Mouse (Mus musculus): ENCODE measurements around the gene Cd3g. TPM values are rescaled to one million over a fixed set of nuclear protein-coding genes. Genes with fewer than 3 reads are reported as not detected.
"Not testable (repeated sequence)": the region's sequence is repeated elsewhere in the genome, so short reads cannot be mapped to it uniquely, and the experiment has no call there.

The Cd3g gene
- polyA plus RNA-seq, 1 experiment from 2014 or later: not detected

DNA sequence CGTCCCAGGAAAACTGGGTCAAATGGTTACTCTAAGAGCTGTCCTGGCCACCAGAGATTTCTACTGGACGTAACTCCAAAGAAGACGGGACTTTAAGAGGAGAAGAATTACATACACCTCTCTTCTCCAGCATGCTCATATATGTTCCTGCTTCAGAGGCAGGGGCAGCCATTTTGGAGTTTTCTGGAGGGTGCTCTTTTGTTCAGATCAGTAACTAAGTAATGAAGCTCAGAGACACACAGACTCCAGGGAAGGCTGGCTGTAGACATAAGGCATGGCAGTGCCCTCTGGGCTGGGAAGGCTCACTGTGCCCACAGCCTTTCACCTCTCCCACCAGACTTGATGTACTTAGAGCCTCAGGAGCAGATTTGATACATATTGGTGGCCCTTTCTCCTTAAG lies 2.3 kb upstream of the Cd3g start:
- H3K27me3 ChIP-seq (ENCODE audit: control insufficient read depth, insufficient read depth, low read length): peaks cover 5% of the 10 kb centered on the region

DNA sequence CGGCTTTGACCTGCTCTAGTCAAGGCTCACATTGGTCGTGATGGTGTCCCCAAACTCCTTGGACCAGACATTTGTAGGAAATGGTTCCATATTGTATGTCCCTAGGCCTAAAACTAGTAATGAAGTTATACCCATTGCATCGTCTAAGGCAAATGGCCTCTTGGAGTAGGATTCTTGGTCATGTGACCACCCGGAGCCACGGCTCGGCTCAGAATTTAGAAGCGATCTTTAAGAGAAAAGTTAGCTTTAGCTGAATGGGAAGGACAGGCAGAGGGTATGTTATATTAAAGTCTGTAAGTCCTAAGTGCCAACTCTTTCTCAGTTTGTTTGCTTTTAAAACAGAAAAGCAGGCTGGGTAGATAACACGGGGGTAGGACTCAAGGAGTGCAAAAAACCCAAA lies 1.9 kb upstream of the Cd3g start:
- H3K9ac ChIP-seq (ENCODE audit: low read depth, low read length): no peak overlapping the region
- WGBS (ENCODE audit: insufficient replicate concordance): 80% methylated on average over 8 of the region's 8 CpGs
- H3K4me2 ChIP-seq: no peak overlapping the region
- H3K4me3 ChIP-seq (ENCODE audit: low read depth, low read length): no peak overlapping the region
- no peaks in the 10 kb centered on the region for H3K36me3 ChIP-seq (ENCODE audit: control insufficient read depth, insufficient read depth, low read length)
- H3K4me1 ChIP-seq (ENCODE audit: control insufficient read depth, insufficient read depth, low read length): no peaks in the 10 kb centered on the region
- H3K27me3 ChIP-seq (ENCODE audit: control insufficient read depth, insufficient read depth, low read length): peaks cover 5% of the 10 kb centered on the region
- H3K27ac ChIP-seq (ENCODE audit: low read depth, low read length): no peak overlapping the region
- ATAC-seq (replicated peaks; ENCODE audit: insufficient number of reproducible peaks, low FRiP score, low TSS enrichment): no peak
- H3K9me3 ChIP-seq (replicated peaks; ENCODE audit: control insufficient read depth, low read length): no peaks in the 10 kb centered on the region

More for the DNA sequence above, 2.3 kb upstream of the Cd3g start:
- 74% methylated on average over 3 of the region's 3 CpGs for WGBS (ENCODE audit: insufficient replicate concordance)
- Histone ChIP-seq H3K4me2 (no peak overlapping the region), H3K4me3 (ENCODE audit: low read depth, low read length) (no peak overlapping the region), H3K27ac (ENCODE audit: low read depth, low read length) (no peak overlapping the region), H3K4me1 (ENCODE audit: control insufficient read depth, insufficient read depth, low read length) (no peaks in the 10 kb centered on the region), H3K36me3 (ENCODE audit: control insufficient read depth, insufficient read depth, low read length) (no peaks in the 10 kb centered on the region), H3K9me3 (replicated peaks; ENCODE audit: control insufficient read depth, low read length) (no peaks in the 10 kb centered on the region), H3K9ac (ENCODE audit: low read depth, low read length) (no peak overlapping the region)
- ATAC-seq (replicated peaks; ENCODE audit: insufficient number of reproducible peaks, low FRiP score, low TSS enrichment): no peak

DNA sequence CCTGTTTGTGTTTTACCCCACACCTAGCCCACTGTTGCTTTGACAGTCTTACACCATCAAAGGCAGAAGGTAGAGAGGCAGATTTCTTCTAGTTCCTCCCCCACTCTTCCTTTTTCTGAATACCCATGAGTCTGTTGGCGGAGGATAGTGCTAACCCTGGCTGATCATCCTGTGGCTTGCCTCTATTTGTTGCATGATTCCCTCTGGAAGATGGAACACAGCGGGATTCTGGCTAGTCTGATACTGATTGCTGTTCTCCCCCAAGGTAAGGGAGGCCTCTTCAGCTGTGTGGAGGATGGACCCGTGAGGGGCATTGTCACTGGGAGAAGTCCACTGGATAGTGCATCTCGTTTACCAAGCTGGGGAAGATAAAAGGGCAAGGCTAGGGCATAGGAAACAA lies 1.4 kb upstream of the Cd3g start, which contains the start of gene Cd3d:
Cd3d (plus strand) TSS at position 111 of the 400 bp plus-strand sequence.
- no peak within 1 kb of the TSS for H3K9ac ChIP-seq (ENCODE audit: low read depth, low read length)
- H3K4me2 ChIP-seq: no peak within 1 kb of the TSS
- H3K27ac ChIP-seq (ENCODE audit: low read depth, low read length): no peak within 1 kb of the TSS
- peaks cover 5% of the 10 kb centered on the region for H3K27me3 ChIP-seq (ENCODE audit: control insufficient read depth, insufficient read depth, low read length)
- ATAC-seq (replicated peaks; ENCODE audit: insufficient number of reproducible peaks, low FRiP score, low TSS enrichment): no peak
- no peaks in the 10 kb centered on the region for H3K9me3 ChIP-seq (replicated peaks; ENCODE audit: control insufficient read depth, low read length)
- 70% methylated on average over 4 of the region's 4 CpGs for WGBS (ENCODE audit: insufficient replicate concordance)
- H3K4me3 ChIP-seq (ENCODE audit: low read depth, low read length): no peak within 1 kb of the TSS
- no peaks in the 10 kb centered on the region for H3K4me1 ChIP-seq (ENCODE audit: control insufficient read depth, insufficient read depth, low read length)
- H3K36me3 ChIP-seq (ENCODE audit: control insufficient read depth, insufficient read depth, low read length): no peaks in the 10 kb centered on the region

DNA sequence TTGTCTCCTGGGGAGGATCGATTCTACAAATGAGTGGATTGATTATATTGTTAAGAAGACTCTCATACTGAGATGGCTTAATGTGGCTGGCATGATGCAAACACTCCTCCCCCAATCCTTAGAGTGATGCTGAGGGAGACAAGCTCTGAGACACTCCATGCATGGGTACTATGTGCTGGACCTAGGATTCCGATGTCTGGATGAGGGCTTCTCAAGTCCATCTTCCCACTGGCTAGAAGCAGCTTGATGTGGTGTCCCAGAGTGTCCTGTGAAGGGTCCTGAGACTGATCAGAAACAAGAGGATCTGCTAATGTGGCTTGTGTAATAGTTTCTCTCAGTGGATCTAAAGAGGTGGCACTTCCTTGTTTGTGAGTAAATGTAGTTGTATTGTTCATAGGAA lies 873 bp upstream of the Cd3g start:
- H3K27me3 ChIP-seq (ENCODE audit: control insufficient read depth, insufficient read depth, low read length): peaks cover 6% of the 10 kb centered on the region
- no peaks in the 10 kb centered on the region for H3K4me1 ChIP-seq (ENCODE audit: control insufficient read depth, insufficient read depth, low read length)
- no peak for ATAC-seq (replicated peaks; ENCODE audit: insufficient number of reproducible peaks, low FRiP score, low TSS enrichment)
- no peaks in the 10 kb centered on the region for H3K9me3 ChIP-seq (replicated peaks; ENCODE audit: control insufficient read depth, low read length)
- no peak overlapping the region for H3K4me3 ChIP-seq (ENCODE audit: low read depth, low read length)
- no peak overlapping the region for H3K9ac ChIP-seq (ENCODE audit: low read depth, low read length)
- H3K27ac ChIP-seq (ENCODE audit: low read depth, low read length): no peak overlapping the region
- no peaks in the 10 kb centered on the region for H3K36me3 ChIP-seq (ENCODE audit: control insufficient read depth, insufficient read depth, low read length)
- 74% methylated on average over 2 of the region's 2 CpGs for WGBS (ENCODE audit: insufficient replicate concordance)
- no peak overlapping the region for H3K4me2 ChIP-seq

DNA sequence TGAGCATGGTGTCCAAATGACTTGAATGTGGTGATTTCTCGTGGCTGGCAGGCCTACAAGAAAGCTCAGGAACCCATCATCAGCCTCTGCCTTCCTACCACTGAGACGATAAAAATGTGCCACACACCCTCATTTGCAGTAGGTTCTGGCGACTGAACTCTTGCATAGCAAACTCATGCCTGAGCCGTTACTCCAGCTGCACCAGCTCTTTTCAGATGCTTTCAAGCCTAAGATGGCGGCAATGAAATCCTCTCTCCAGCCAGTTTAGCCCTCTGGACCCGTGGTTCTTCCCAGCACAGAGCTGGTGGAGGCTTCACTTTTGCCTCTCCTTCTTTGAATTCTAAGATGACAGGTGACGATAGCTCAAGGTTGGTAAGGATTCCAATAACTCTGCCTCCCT lies 425 bp downstream of the Cd3g start:
- Histone ChIP-seq H3K9me3 (replicated peaks; ENCODE audit: control insufficient read depth, low read length) (no peaks in the 10 kb centered on the region), H3K4me3 (ENCODE audit: low read depth, low read length) (no peak overlapping the region), H3K4me1 (ENCODE audit: control insufficient read depth, insufficient read depth, low read length) (no peaks in the 10 kb centered on the region), H3K27ac (ENCODE audit: low read depth, low read length) (no peak overlapping the region), H3K27me3 (ENCODE audit: control insufficient read depth, insufficient read depth, low read length) (peaks cover 9% of the 10 kb centered on the region), H3K9ac (ENCODE audit: low read depth, low read length) (no peak overlapping the region), H3K4me2 (no peak overlapping the region), H3K36me3 (ENCODE audit: control insufficient read depth, insufficient read depth, low read length) (no peaks in the 10 kb centered on the region)
- 73% methylated on average over 7 of the region's 7 CpGs for WGBS (ENCODE audit: insufficient replicate concordance)
- ATAC-seq (replicated peaks; ENCODE audit: insufficient number of reproducible peaks, low FRiP score, low TSS enrichment): no peak

DNA sequence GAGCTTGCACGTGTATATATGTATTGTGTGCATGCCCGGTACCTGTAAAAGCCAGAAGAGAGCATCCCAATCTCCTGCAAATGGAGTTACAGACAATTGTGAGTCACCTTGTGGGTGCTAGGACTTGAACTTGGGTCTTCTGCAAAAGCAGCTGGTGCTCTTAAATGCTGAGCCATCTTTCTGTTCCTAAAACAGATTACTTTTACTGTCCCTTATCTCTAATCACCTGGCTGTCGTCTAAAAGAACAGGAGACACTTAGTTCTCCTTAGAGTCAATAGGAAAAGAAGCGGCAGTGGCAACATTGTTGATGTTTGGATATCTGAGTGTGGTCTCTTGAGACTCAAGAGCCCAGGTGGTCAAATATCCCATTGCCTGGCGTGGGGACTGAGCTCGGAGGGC lies 2.4 kb downstream of the Cd3g start:
- Histone ChIP-seq H3K9ac (ENCODE audit: low read depth, low read length) (no peak overlapping the region), H3K27me3 (ENCODE audit: control insufficient read depth, insufficient read depth, low read length) (peaks cover 16% of the 10 kb centered on the region), H3K9me3 (replicated peaks; ENCODE audit: control insufficient read depth, low read length) (no peaks in the 10 kb centered on the region), H3K4me2 (no peak overlapping the region), H3K4me1 (ENCODE audit: control insufficient read depth, insufficient read depth, low read length) (no peaks in the 10 kb centered on the region), H3K4me3 (ENCODE audit: low read depth, low read length) (no peak overlapping the region), H3K36me3 (ENCODE audit: control insufficient read depth, insufficient read depth, low read length) (no peaks in the 10 kb centered on the region), H3K27ac (ENCODE audit: low read depth, low read length) (no peak overlapping the region)
- ATAC-seq (replicated peaks; ENCODE audit: insufficient number of reproducible peaks, low FRiP score, low TSS enrichment): no peak
- 58% methylated on average over 6 of the region's 6 CpGs for WGBS (ENCODE audit: insufficient replicate concordance)

DNA sequence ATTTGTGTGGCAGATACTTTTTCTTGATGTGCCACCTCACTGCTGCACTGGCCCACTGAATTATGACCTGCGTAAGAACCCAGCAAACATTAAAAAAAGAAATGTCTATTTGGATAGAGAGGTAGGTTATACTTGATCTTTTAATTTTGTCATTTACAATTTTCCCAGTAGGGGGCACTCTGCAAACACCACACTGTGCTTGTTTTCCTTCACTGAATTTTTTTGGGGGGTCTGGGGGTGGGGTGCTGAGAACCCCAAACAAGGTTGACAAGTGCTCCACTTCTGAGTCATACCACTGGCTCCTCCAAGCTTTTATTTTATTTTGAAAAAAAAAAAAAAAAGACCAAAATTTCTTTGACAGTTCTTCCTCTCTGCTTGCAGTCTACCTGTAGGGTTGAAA lies 10.8 kb downstream of the Cd3g start:
- no peaks in the 10 kb centered on the region for H3K36me3 ChIP-seq (ENCODE audit: control insufficient read depth, insufficient read depth, low read length)

DNA sequence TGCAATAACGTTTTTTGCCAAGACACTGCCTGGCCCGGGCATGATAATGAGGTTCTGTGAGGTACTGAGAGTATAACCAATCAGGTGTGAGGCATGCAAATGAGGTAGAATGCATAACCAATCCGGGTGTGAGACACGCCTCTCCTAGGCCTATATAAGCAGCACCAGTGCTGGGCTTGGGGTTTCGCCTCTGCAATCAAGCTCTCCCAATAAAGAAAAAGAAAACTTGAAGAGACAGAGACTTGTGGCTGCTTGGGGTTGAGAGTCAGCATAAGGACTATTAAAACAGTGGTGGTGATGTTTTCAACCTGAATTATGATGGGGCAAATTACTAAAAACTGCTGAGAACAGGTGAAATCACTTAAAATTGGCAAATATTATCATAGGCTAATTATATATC lies 12.5 kb downstream of the Cd3g start:
- not testable (repeated sequence) for H3K9ac ChIP-seq (ENCODE audit: low read depth, low read length); H3K4me2 ChIP-seq; ATAC-seq (replicated peaks; ENCODE audit: insufficient number of reproducible peaks, low FRiP score, low TSS enrichment); H3K27ac ChIP-seq (ENCODE audit: low read depth, low read length); H3K36me3 ChIP-seq (ENCODE audit: control insufficient read depth, insufficient read depth, low read length); H3K4me1 ChIP-seq (ENCODE audit: control insufficient read depth, insufficient read depth, low read length); H3K9me3 ChIP-seq (replicated peaks; ENCODE audit: control insufficient read depth, low read length); H3K4me3 ChIP-seq (ENCODE audit: low read depth, low read length); H3K27me3 ChIP-seq (ENCODE audit: control insufficient read depth, insufficient read depth, low read length)
- 79% methylated on average over 5 of the region's 5 CpGs for WGBS (ENCODE audit: insufficient replicate concordance)

More for the DNA sequence above, 10.8 kb downstream of the Cd3g start:
- no peak for ATAC-seq (replicated peaks; ENCODE audit: insufficient number of reproducible peaks, low FRiP score, low TSS enrichment)
- Histone ChIP-seq H3K27me3 (ENCODE audit: control insufficient read depth, insufficient read depth, low read length) (peaks cover 8% of the 10 kb centered on the region), H3K4me1 (ENCODE audit: control insufficient read depth, insufficient read depth, low read length) (peaks cover 2% of the 10 kb centered on the region; the same call in 1 of the 2 replicates), H3K4me2 (no peak overlapping the region), H3K4me3 (ENCODE audit: low read depth, low read length) (no peak overlapping the region), H3K9ac (ENCODE audit: low read depth, low read length) (no peak overlapping the region), H3K9me3 (replicated peaks; ENCODE audit: control insufficient read depth, low read length) (no peaks in the 10 kb centered on the region), H3K27ac (ENCODE audit: low read depth, low read length) (no peak overlapping the region)
- 55% methylated on average over 1 of the region's 1 CpGs for WGBS (ENCODE audit: insufficient replicate concordance)

DNA sequence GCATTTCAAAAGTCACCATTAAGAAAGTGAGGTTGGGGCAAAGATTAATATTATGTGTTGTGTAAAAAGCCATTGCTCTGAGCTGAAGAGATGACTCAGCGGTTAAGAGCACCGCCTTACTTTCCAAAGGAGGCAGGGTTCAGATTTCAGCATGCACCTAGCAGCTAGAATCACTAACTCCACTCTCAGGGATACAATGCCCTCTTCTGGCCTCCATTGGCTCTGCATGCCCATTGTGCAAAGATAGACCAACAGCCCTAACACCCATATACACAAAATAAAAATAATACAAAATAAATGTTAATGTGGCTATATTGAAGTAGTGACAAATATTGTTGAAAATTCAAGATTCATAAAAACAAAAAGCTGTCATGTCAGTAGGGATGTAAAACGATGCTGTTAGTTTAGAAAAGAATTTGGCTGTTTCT lies 13.4 kb downstream of the Cd3g start:
- H3K9ac ChIP-seq (ENCODE audit: low read depth, low read length): no peak overlapping the region
- no peak overlapping the region for H3K4me3 ChIP-seq (ENCODE audit: low read depth, low read length)
- no peak for ATAC-seq (replicated peaks; ENCODE audit: insufficient number of reproducible peaks, low FRiP score, low TSS enrichment)
- no peaks in the 10 kb centered on the region for H3K36me3 ChIP-seq (ENCODE audit: control insufficient read depth, insufficient read depth, low read length)
- H3K27ac ChIP-seq (ENCODE audit: low read depth, low read length): no peak overlapping the region
- no peaks in the 10 kb centered on the region for H3K9me3 ChIP-seq (replicated peaks; ENCODE audit: control insufficient read depth, low read length)
- WGBS (ENCODE audit: insufficient replicate concordance): 28% methylated on average over 3 of the region's 3 CpGs
- peaks cover 3% of the 10 kb centered on the region; the same call in 1 of the 2 replicates for H3K27me3 ChIP-seq (ENCODE audit: control insufficient read depth, insufficient read depth, low read length)
- peaks cover 6% of the 10 kb centered on the region for H3K4me1 ChIP-seq (ENCODE audit: control insufficient read depth, insufficient read depth, low read length)
- H3K4me2 ChIP-seq: no peak overlapping the region
